Mouse (Mus musculus) liver, adult 2 months (tissue): ENCODE measurements around the gene Gm20388. TPM values are rescaled to one million over a fixed set of nuclear protein-coding genes. Genes with fewer than 3 reads are reported as not detected.

ENCODE experiments used
- DNase-seq: peaks from one replicate; pipeline ENCODE4 v3.0.0-alpha.2; 2011; ENCODE audit warnings: low read depth, low spot score; ENCODE audit errors: extremely low read depth
- H3K27ac ChIP-seq: fragments of 200-500 bp; replicated peaks from 2 replicates; pipeline ENCODE4 v1.5.1; 2012; ENCODE audit warnings: low read depth, mild to moderate bottlenecking, control low read depth, inconsistent platforms, low read length; ENCODE audit not compliant: insufficient read depth
- H3K27me3 ChIP-seq: fragments of 200-500 bp; 2 replicates; pipeline ENCODE4 v1.6.1; 2012; ENCODE audit warnings: mild to moderate bottlenecking, moderate library complexity, low read length, inconsistent platforms; ENCODE audit not compliant: control insufficient read depth, insufficient read depth
- H3K36me3 ChIP-seq: fragments of 200-500 bp; 2 replicates; pipeline ENCODE4 v1.6.1; 2012; ENCODE audit warnings: low read length, inconsistent platforms; ENCODE audit not compliant: control insufficient read depth, insufficient read depth
- H3K4me1 ChIP-seq: fragments of 200-500 bp; 2 replicates; pipeline ENCODE4 v1.6.1; 2011; ENCODE audit warnings: low read length; ENCODE audit not compliant: control insufficient read depth, insufficient read depth
- H3K4me3 ChIP-seq: fragments of 200-500 bp; 2 replicates; pipeline ENCODE4 v1.5.1; 2011; ENCODE audit warnings: low read depth, mild to moderate bottlenecking, control low read depth, low read length, moderate library complexity; ENCODE audit not compliant: insufficient read depth
- H3K79me2 ChIP-seq: fragments of 200-500 bp; 2 replicates; pipeline ENCODE4 v1.6.1; 2012; ENCODE audit warnings: inconsistent platforms, mild to moderate bottlenecking, low read length, moderate library complexity; ENCODE audit not compliant: control insufficient read depth, insufficient read depth
- H3K9ac ChIP-seq: fragments of 200-500 bp; 2 replicates; pipeline ENCODE4 v1.6.1; 2012; ENCODE audit warnings: low read depth, mild to moderate bottlenecking, control low read depth, inconsistent platforms, low read length
- CTCF ChIP-seq: fragments of 200-500 bp; IDR thresholded peaks from 2 replicates; pipeline ENCODE4 v1.5.1; 2011; ENCODE audit warnings: low read depth, low read length, control low read depth
- POLR2A ChIP-seq: fragments of 200-500 bp; IDR thresholded peaks from 2 replicates; pipeline ENCODE4 v1.6.1; 2011; ENCODE audit warnings: low read length, control low read depth; ENCODE audit not compliant: insufficient read depth; ENCODE audit errors: extremely low read depth
- WGBS: fragments of 180-500 bp; shearing (Covaris S2); methylation state at CpG from one replicate; pipeline ENCODE4 v1.1.7; 2018; 5-methylcytosine and 5-hydroxymethylcytosine counted together
- polyA plus RNA-seq: library from polyadenylated mRNA; depleted of rRNA; stranded (reverse); fragments of >200 nt; gene quantifications from 2 replicates; pipeline ENCODE4 v1.2.3, GENCODE M21; 2012
- total RNA-seq: library from RNA; depleted of rRNA; stranded (reverse); fragments of >200 nt; gene quantifications from 2 replicates; pipeline ENCODE4 v1.2.3, GENCODE M21; 2014

The Gm20388 gene
- total and polyA plus RNA-seq, 2 experiments = 6.4 to 19.9 TPM

GRCm38 (mm10) chr8:120042542-120043312 is 132.1 kb downstream of the Gm20388 start:
- Histone ChIP-seq H3K27me3 (no peaks in the 10 kb centered on the region), H3K9ac (no peak overlapping the region), H3K4me3 (no peak overlapping the region), H3K36me3 (no peaks in the 10 kb centered on the region), H3K79me2 (no peaks in the 10 kb centered on the region), H3K4me1 (no peaks in the 10 kb centered on the region), H3K27ac (no peak overlapping the region)
- TF ChIP-seq POLR2A (no peak), CTCF (no peak)
- DNase-seq = peak; percentile 82
- 54% methylated on average over 10 of the region's 10 CpGs for WGBS

- Histone ChIP-seq H3K27ac (no peak overlapping the region), H3K36me3 (no peaks in the 10 kb centered on the region), H3K9ac (no peak overlapping the region), H3K27me3 (no peaks in the 10 kb centered on the region), H3K79me2 (no peaks in the 10 kb centered on the region), H3K4me3 (no peak overlapping the region), H3K4me1 (no peaks in the 10 kb centered on the region)
- TF ChIP-seq CTCF (no peak), POLR2A (no peak)
- 95% methylated on average over 8 of the region's 8 CpGs for WGBS
- no peak for DNase-seq
Measured at GRCm38 (mm10) chr8:120044907-120045306, 134.3 kb downstream of the Gm20388 start.

- DNase-seq = no peak
- Histone ChIP-seq H3K9ac (no peak overlapping the region), H3K27ac (no peak overlapping the region), H3K79me2 (no peaks in the 10 kb centered on the region), H3K4me1 (no peaks in the 10 kb centered on the region), H3K36me3 (no peaks in the 10 kb centered on the region), H3K27me3 (no peaks in the 10 kb centered on the region), H3K4me3 (no peak overlapping the region)
- 84% methylated on average over 5 of the region's 5 CpGs for WGBS
- TF ChIP-seq POLR2A (no peak), CTCF (no peak)
Measured at GRCm38 (mm10) chr8:120045471-120045870, 134.8 kb downstream of the Gm20388 start.

GRCm38 (mm10) chr8:120046258-120047020 is 135.8 kb downstream of the Gm20388 start:
- DNase-seq = peak; percentile 89
- WGBS = 66% methylated on average over 14 of the region's 14 CpGs
- TF ChIP-seq POLR2A (no peak), CTCF (no peak)
- Histone ChIP-seq H3K4me1 (no peaks in the 10 kb centered on the region; the same call in 1 of the 2 replicates), H3K4me3 (no peak overlapping the region), H3K27me3 (no peaks in the 10 kb centered on the region), H3K27ac (peak overlapping the region; percentile 53), H3K79me2 (no peaks in the 10 kb centered on the region), H3K9ac (no peak overlapping the region), H3K36me3 (no peaks in the 10 kb centered on the region)

DNA sequence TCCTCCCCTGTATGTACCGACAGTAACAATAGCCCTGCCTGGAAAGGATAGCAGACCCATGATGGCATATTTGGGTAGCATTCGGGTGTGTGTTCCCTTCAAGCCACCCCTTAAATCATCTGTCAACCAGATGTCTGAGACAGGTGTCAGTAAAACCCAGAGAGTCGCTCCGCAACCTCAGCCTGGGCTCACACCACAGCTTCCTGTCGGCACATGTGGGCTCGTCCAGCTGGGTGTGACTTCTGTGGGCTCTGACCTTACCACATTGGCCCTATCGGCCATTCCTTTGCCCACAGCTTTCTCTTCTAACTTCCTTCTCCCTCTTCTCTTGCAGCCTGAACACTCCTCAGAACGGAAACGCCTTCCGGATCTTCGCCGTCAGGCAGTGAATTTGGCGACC is 139.3 kb downstream of the Gm20388 start:
- WGBS = 91% methylated on average over 13 of the region's 13 CpGs

More for the DNA sequence above, 139.3 kb downstream of the Gm20388 start:
- no peak overlapping the region for H3K27ac ChIP-seq
- H3K4me1 ChIP-seq = no peaks in the 10 kb centered on the region; the same call in 1 of the 2 replicates
- no peak for DNase-seq
- no peak for TF ChIP-seq POLR2A
- no peak for TF ChIP-seq CTCF
- H3K36me3 ChIP-seq = no peaks in the 10 kb centered on the region
- no peak overlapping the region for H3K4me3 ChIP-seq
- no peaks in the 10 kb centered on the region for H3K79me2 ChIP-seq
- H3K27me3 ChIP-seq = no peaks in the 10 kb centered on the region
- no peak overlapping the region for H3K9ac ChIP-seq
